Mouse (Mus musculus): Measurements from ENCODE around the gene Cdh23. TPM values are rescaled to one million over a fixed set of nuclear protein-coding genes. Genes with fewer than 3 reads are reported as not detected.

Gene Cdh23
- polyA plus RNA-seq, 1 experiment from 2014 or later: 0.26 TPM

GRCm38 (mm10) chr10:60370601-60371061 lies 325.7 kb downstream of the Cdh23 start:
- Histone ChIP-seq H3K27me3 (replicated peaks; ENCODE audit: control insufficient read depth, insufficient read depth, low read length) (no peaks in the 10 kb centered on the region), H3K27ac (ENCODE audit: low read depth, low read length) (no peak overlapping the region), H3K4me1 (replicated peaks; ENCODE audit: control insufficient read depth, insufficient read depth, low read length) (no peaks in the 10 kb centered on the region), H3K9ac (ENCODE audit: low read depth, low read length) (no peak overlapping the region), H3K4me2 (replicated peaks; ENCODE audit: low read depth) (no peak overlapping the region), H3K4me3 (ENCODE audit: low read depth, low read length) (no peak overlapping the region), H3K9me3 (ENCODE audit: control insufficient read depth) (no peaks in the 10 kb centered on the region), H3K36me3 (ENCODE audit: control insufficient read depth, insufficient read depth) (peaks cover 18% of the 10 kb centered on the region; the same call in 1 of the 2 replicates)
- TF ChIP-seq CTCF (IDR thresholded peaks at IDR 0.05; ENCODE audit: low read depth): no peak
- ATAC-seq: no peak
- WGBS: 78% methylated on average over 5 of the region's 5 CpGs

DNA sequence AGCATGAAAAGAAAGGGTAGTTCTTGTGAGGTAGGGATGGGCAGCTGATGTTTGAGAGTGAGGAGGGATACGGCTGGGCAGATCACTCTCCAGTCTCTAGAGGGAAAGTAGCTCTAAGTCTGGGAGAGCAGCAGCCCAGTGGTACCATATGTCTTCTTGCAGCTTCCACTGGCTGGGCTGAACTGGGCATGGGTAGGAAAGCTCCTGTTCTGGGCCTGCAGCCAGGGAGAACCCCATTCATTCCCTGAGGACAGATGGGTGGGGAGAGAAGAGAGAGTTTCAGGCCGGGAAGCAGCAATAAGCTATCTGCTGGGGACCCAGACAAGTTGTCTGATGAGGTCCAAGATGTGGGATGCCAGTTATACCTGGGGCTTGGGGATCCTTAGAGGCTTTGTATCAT lies 326.2 kb downstream of the Cdh23 start:
- no peaks in the 10 kb centered on the region for H3K27me3 ChIP-seq (replicated peaks; ENCODE audit: control insufficient read depth, insufficient read depth, low read length)
- ATAC-seq: no peak
- no peaks in the 10 kb centered on the region for H3K4me1 ChIP-seq (replicated peaks; ENCODE audit: control insufficient read depth, insufficient read depth, low read length)
- H3K36me3 ChIP-seq (ENCODE audit: control insufficient read depth, insufficient read depth): peaks cover 18% of the 10 kb centered on the region; the same call in 1 of the 2 replicates
- no peak overlapping the region for H3K4me3 ChIP-seq (ENCODE audit: low read depth, low read length)
- H3K27ac ChIP-seq (ENCODE audit: low read depth, low read length): no peak overlapping the region
- no peak overlapping the region for H3K9ac ChIP-seq (ENCODE audit: low read depth, low read length)
- H3K4me2 ChIP-seq (replicated peaks; ENCODE audit: low read depth): no peak overlapping the region
- no peaks in the 10 kb centered on the region for H3K9me3 ChIP-seq (ENCODE audit: control insufficient read depth)
- 77% methylated on average over 2 of the region's 2 CpGs for WGBS
- TF ChIP-seq CTCF (IDR thresholded peaks at IDR 0.05; ENCODE audit: low read depth): no peak

DNA sequence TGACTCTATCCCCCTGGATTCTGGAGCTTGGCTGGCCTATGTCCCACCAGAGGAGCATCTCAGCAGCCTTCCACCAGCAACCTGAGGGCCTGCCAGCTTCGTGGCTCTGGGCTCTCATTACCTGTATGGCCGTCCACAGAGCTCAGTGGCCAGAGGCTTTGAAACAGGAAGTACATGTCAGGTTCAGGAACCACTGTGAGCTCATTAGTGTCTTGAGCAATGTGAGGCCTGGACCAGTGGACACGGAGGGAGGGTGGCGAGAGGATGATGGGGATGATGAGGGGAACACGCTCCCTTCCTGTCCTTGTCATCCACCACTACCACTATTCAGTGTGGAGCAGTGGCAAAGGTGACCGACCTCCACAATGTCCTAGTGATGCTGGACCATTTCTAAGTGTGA lies 326.9 kb downstream of the Cdh23 start:
- Histone ChIP-seq H3K4me1 (replicated peaks; ENCODE audit: control insufficient read depth, insufficient read depth, low read length) (no peaks in the 10 kb centered on the region), H3K27ac (ENCODE audit: low read depth, low read length) (no peak overlapping the region), H3K9me3 (ENCODE audit: control insufficient read depth) (no peaks in the 10 kb centered on the region), H3K9ac (ENCODE audit: low read depth, low read length) (no peak overlapping the region), H3K4me3 (ENCODE audit: low read depth, low read length) (no peak overlapping the region), H3K27me3 (replicated peaks; ENCODE audit: control insufficient read depth, insufficient read depth, low read length) (no peaks in the 10 kb centered on the region), H3K36me3 (ENCODE audit: control insufficient read depth, insufficient read depth) (peaks cover 18% of the 10 kb centered on the region; the same call in 1 of the 2 replicates), H3K4me2 (replicated peaks; ENCODE audit: low read depth) (no peak overlapping the region)
- 89% methylated on average over 6 of the region's 6 CpGs for WGBS
- no peak for TF ChIP-seq CTCF (IDR thresholded peaks at IDR 0.05; ENCODE audit: low read depth)
- no peak for ATAC-seq

DNA sequence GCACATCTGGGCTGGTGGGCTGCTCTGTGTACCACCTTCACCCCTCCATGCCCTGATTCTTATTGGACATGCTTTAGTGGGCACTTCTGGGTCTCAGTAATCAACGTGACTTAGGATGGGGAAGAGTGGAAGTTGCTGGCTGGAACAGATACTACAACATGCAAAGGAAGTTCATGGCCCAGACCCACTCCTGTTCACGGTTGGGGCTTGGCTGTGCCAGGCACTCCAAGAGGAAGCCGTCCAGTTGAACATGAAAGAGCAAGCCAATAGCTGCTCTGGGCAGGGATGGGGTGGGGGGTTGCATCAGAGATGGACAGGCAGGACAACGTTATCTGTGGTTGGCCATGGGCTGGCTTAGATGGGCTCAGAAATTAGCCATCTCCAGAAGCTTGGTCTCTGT lies 328.4 kb downstream of the Cdh23 start:
- ATAC-seq: no peak
- Histone ChIP-seq H3K9ac (ENCODE audit: low read depth, low read length) (no peak overlapping the region), H3K4me2 (replicated peaks; ENCODE audit: low read depth) (no peak overlapping the region), H3K36me3 (ENCODE audit: control insufficient read depth, insufficient read depth) (peaks cover 25% of the 10 kb centered on the region; the same call in 1 of the 2 replicates), H3K4me1 (replicated peaks; ENCODE audit: control insufficient read depth, insufficient read depth, low read length) (no peaks in the 10 kb centered on the region), H3K27me3 (replicated peaks; ENCODE audit: control insufficient read depth, insufficient read depth, low read length) (no peaks in the 10 kb centered on the region), H3K9me3 (ENCODE audit: control insufficient read depth) (no peaks in the 10 kb centered on the region), H3K4me3 (ENCODE audit: low read depth, low read length) (no peak overlapping the region), H3K27ac (ENCODE audit: low read depth, low read length) (no peak overlapping the region)
- 79% methylated on average over 4 of the region's 4 CpGs for WGBS
- TF ChIP-seq CTCF (IDR thresholded peaks at IDR 0.05; ENCODE audit: low read depth): no peak

DNA sequence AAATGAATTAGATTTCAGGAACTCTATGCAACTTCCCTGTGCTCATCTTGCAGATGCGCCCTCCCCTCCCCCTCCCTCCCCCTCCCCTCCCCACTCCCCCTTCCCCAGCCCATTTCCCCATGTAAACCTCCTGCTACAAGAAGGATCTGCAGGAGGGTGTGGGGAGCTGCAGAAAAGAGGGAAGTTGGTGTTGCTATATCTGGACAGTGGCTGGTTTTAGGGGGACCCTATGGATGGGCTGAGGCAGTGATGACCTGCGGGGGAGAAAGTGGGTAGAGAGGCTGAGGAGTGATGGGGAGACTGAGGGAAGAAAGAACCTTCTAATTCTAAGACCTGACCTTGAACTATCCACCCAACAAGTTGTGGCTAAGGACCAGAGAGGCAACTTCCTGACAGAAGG lies 329.1 kb downstream of the Cdh23 start:
- Histone ChIP-seq H3K9ac (ENCODE audit: low read depth, low read length) (no peak overlapping the region), H3K4me1 (replicated peaks; ENCODE audit: control insufficient read depth, insufficient read depth, low read length) (0 out of 2 replicates have a peak, but pooled peaks cover 1% of the 10 kb centered on the region), H3K27me3 (replicated peaks; ENCODE audit: control insufficient read depth, insufficient read depth, low read length) (no peaks in the 10 kb centered on the region), H3K36me3 (ENCODE audit: control insufficient read depth, insufficient read depth) (peaks cover 25% of the 10 kb centered on the region; the same call in 1 of the 2 replicates), H3K27ac (ENCODE audit: low read depth, low read length) (no peak overlapping the region), H3K9me3 (ENCODE audit: control insufficient read depth) (no peaks in the 10 kb centered on the region), H3K4me2 (replicated peaks; ENCODE audit: low read depth) (no peak overlapping the region), H3K4me3 (ENCODE audit: low read depth, low read length) (no peak overlapping the region)
- no peak for TF ChIP-seq CTCF (IDR thresholded peaks at IDR 0.05; ENCODE audit: low read depth)
- ATAC-seq: no peak
- WGBS: 69% methylated on average over 2 of the region's 2 CpGs

- Histone ChIP-seq H3K4me2 (replicated peaks; ENCODE audit: low read depth) (no peak overlapping the region), H3K27me3 (replicated peaks; ENCODE audit: control insufficient read depth, insufficient read depth, low read length) (no peaks in the 10 kb centered on the region), H3K4me1 (replicated peaks; ENCODE audit: control insufficient read depth, insufficient read depth, low read length) (0 out of 2 replicates have a peak, but pooled peaks cover 4% of the 10 kb centered on the region), H3K4me3 (ENCODE audit: low read depth, low read length) (no peak overlapping the region), H3K9ac (ENCODE audit: low read depth, low read length) (no peak overlapping the region), H3K36me3 (ENCODE audit: control insufficient read depth, insufficient read depth) (peaks cover 26% of the 10 kb centered on the region), H3K27ac (ENCODE audit: low read depth, low read length) (no peak overlapping the region), H3K9me3 (ENCODE audit: control insufficient read depth) (no peaks in the 10 kb centered on the region)
- ATAC-seq: no peak
- no peak for TF ChIP-seq CTCF (IDR thresholded peaks at IDR 0.05; ENCODE audit: low read depth)
- WGBS: 59% methylated on average over 6 of the region's 6 CpGs
Observed at GRCm38 (mm10) chr10:60363426-60363825, 332.9 kb downstream of the Cdh23 start.

- no peak for ATAC-seq
- no peak overlapping the region for H3K4me3 ChIP-seq (ENCODE audit: low read depth, low read length)
- no peak overlapping the region; the same call in 1 of the 2 replicates for H3K9ac ChIP-seq (ENCODE audit: low read depth, low read length)
- H3K4me1 ChIP-seq (replicated peaks; ENCODE audit: control insufficient read depth, insufficient read depth, low read length): 0 out of 2 replicates have a peak, but pooled peaks cover 6% of the 10 kb centered on the region
- no peak overlapping the region for H3K27ac ChIP-seq (ENCODE audit: low read depth, low read length)
- 50% methylated on average over 2 of the region's 2 CpGs for WGBS
- H3K9me3 ChIP-seq (ENCODE audit: control insufficient read depth): no peaks in the 10 kb centered on the region
- no peaks in the 10 kb centered on the region for H3K27me3 ChIP-seq (replicated peaks; ENCODE audit: control insufficient read depth, insufficient read depth, low read length)
- no peak overlapping the region for H3K4me2 ChIP-seq (replicated peaks; ENCODE audit: low read depth)
- H3K36me3 ChIP-seq (ENCODE audit: control insufficient read depth, insufficient read depth): peaks cover 31% of the 10 kb centered on the region
- no peak for TF ChIP-seq CTCF (IDR thresholded peaks at IDR 0.05; ENCODE audit: low read depth)
Observed at GRCm38 (mm10) chr10:60362310-60362628, 334.0 kb downstream of the Cdh23 start.

Data from intestine, postnatal 0 days (tissue).